Mouse (Mus musculus): ENCODE data around the gene Dnajc6. TPM values are rescaled to one million over a fixed set of nuclear protein-coding genes. Genes with fewer than 3 reads are reported as not detected.

Dnajc6 gene
- 1.7 and 2.0 TPM in 2 replicates for polyA plus RNA-seq (2015; fragmentation: Nextera tagmentation; extraction: Ambion mirVana)

- 0 out of 2 replicates have a peak within 1 kb of the TSS, but pooled peaks have one; percentile 19 for H3K9ac ChIP-seq
- no peak within 1 kb of the TSS for H3K27ac ChIP-seq
- 0 out of 2 replicates have a peak, but pooled peaks cover 11% of the 10 kb centered on the region for H3K4me1 ChIP-seq
- no peaks in the 10 kb centered on the region for H3K9me3 ChIP-seq
- peak within 1 kb of the TSS; percentile 51 for H3K4me3 ChIP-seq (replicated peaks)
- H3K36me3 ChIP-seq = no peaks in the 10 kb centered on the region
- peak within 1 kb of the TSS; percentile 95 for H3K4me2 ChIP-seq
- H3K27me3 ChIP-seq (replicated peaks) = peaks cover 25% of the 10 kb centered on the region
- 2% methylated on average over 52 of the region's 57 CpGs for WGBS
- ATAC-seq (ENCODE audit: insufficient read depth, low FRiP score, low read depth) = 0 out of 2 replicates have a peak, but pooled peaks have one; percentile 35
These were observed at the start of gene Dnajc6 for GRCm38 (mm10) chr4:101496534-101497237. Gene Dnajc6 (plus strand): TSS chr4:101496648.

- Histone ChIP-seq H3K9ac (no peak overlapping the region), H3K36me3 (no peaks in the 10 kb centered on the region), H3K4me1 (no peaks in the 10 kb centered on the region), H3K27ac (no peak overlapping the region), H3K27me3 (replicated peaks) (no peaks in the 10 kb centered on the region), H3K4me3 (replicated peaks) (no peak overlapping the region), H3K4me2 (no peak overlapping the region), H3K9me3 (no peaks in the 10 kb centered on the region)
- 70% methylated on average over 8 of the region's 8 CpGs for WGBS
- no peak for ATAC-seq (ENCODE audit: insufficient read depth, low FRiP score, low read depth)
These were observed 47.7 kb upstream of the Dnajc6 start for GRCm38 (mm10) chr4:101448701-101449100.

- H3K9ac ChIP-seq = no peak overlapping the region
- WGBS = 58% methylated on average over 7 of the region's 7 CpGs
- no peaks in the 10 kb centered on the region for H3K36me3 ChIP-seq
- H3K4me2 ChIP-seq = no peak overlapping the region
- no peak for ATAC-seq (ENCODE audit: insufficient read depth, low FRiP score, low read depth)
- no peak overlapping the region for H3K27ac ChIP-seq
- no peak overlapping the region for H3K4me3 ChIP-seq (replicated peaks)
- H3K9me3 ChIP-seq = no peaks in the 10 kb centered on the region
- H3K4me1 ChIP-seq = no peaks in the 10 kb centered on the region
- no peaks in the 10 kb centered on the region for H3K27me3 ChIP-seq (replicated peaks)
These were observed 47.1 kb upstream of the Dnajc6 start for GRCm38 (mm10) chr4:101449344-101449743.

- no peak for ATAC-seq (ENCODE audit: insufficient read depth, low FRiP score, low read depth)
- H3K9me3 ChIP-seq = no peaks in the 10 kb centered on the region
- H3K4me1 ChIP-seq = no peaks in the 10 kb centered on the region
- H3K27me3 ChIP-seq (replicated peaks) = no peaks in the 10 kb centered on the region
- H3K4me2 ChIP-seq = 0 out of 2 replicates have a peak overlapping the region, but pooled peaks have one; percentile 19
- H3K4me3 ChIP-seq (replicated peaks) = no peak overlapping the region
- 67% methylated on average over 20 of the region's 20 CpGs for WGBS
- no peaks in the 10 kb centered on the region for H3K36me3 ChIP-seq
- H3K27ac ChIP-seq = no peak overlapping the region
- H3K9ac ChIP-seq = no peak overlapping the region
These were observed 46.2 kb upstream of the Dnajc6 start for GRCm38 (mm10) chr4:101450150-101450780.

DNA sequence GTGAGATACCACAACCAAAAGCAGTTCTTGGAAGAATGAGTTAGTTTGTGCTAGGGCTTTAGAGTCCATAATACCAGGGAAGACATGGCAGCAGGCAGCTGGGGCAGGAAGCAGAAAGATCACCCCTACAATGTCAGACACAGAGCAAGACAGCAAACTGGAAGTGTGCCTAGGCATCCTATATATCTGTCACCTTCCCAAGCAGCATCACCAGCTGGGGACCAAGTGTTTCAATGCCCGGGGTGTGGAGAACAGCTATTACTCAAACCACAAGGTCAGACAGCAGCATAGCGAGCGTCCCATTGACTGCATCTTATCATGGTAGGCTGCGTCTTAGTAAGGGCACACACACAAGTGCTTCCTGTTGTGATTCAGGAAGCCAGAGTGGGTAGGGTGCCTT is 45.4 kb upstream of the Dnajc6 start:
- no peaks in the 10 kb centered on the region for H3K27me3 ChIP-seq (replicated peaks)
- no peak overlapping the region for H3K4me2 ChIP-seq
- H3K9ac ChIP-seq = no peak overlapping the region
- WGBS = 88% methylated on average over 4 of the region's 4 CpGs
- no peaks in the 10 kb centered on the region for H3K4me1 ChIP-seq
- ATAC-seq (ENCODE audit: insufficient read depth, low FRiP score, low read depth) = no peak
- H3K27ac ChIP-seq = no peak overlapping the region
- no peaks in the 10 kb centered on the region for H3K9me3 ChIP-seq
- no peak overlapping the region for H3K4me3 ChIP-seq (replicated peaks)
- no peaks in the 10 kb centered on the region for H3K36me3 ChIP-seq

DNA sequence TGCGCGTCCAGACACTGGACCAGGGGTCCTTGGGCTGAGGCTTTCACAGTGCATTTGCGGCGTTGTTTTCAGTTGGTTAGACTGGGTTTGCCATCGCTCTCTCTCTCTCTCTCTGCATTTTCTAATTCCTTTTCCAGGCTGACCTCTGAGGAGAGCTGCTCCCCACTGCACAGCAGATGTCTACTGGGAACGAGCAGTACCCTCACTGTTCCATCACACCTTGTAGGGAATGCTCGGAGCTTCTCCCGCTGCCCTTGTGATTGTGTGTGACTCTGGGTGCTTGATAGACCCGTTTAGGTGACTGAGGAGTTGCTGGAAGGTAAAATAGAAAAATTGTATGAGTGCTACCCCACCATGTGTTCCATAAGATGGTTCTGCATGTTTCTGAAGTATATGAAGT is 43.6 kb upstream of the Dnajc6 start:
- H3K9ac ChIP-seq = no peak overlapping the region
- no peak for ATAC-seq (ENCODE audit: insufficient read depth, low FRiP score, low read depth)
- H3K4me1 ChIP-seq = no peaks in the 10 kb centered on the region
- H3K27me3 ChIP-seq (replicated peaks) = no peaks in the 10 kb centered on the region
- no peak overlapping the region for H3K4me3 ChIP-seq (replicated peaks)
- no peak overlapping the region for H3K27ac ChIP-seq
- 85% methylated on average over 9 of the region's 9 CpGs for WGBS
- H3K9me3 ChIP-seq = no peaks in the 10 kb centered on the region
- no peaks in the 10 kb centered on the region for H3K36me3 ChIP-seq
- no peak overlapping the region for H3K4me2 ChIP-seq

DNA sequence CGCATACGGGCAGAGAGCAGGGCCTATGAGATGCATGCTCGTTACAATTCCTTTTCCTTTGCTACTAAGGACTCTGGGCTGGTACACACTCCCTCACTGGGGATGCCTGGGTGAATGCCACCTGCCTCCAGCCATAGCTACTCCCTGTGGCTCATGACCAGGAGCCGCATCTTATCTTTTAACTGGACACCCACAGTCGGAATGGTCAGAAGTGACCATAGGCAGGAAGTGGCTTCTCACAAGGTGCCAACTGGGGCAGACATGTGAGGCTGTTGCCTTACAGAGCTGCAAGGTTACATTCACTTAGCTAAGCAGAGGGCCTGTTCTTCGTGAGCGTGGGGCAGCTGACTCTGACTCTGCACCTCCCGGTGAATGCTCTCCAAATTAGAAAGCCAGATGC is 39.3 kb upstream of the Dnajc6 start:
- Histone ChIP-seq H3K4me3 (replicated peaks) (no peak overlapping the region), H3K9ac (no peak overlapping the region), H3K4me1 (no peaks in the 10 kb centered on the region), H3K9me3 (no peaks in the 10 kb centered on the region), H3K36me3 (no peaks in the 10 kb centered on the region), H3K27me3 (replicated peaks) (no peaks in the 10 kb centered on the region), H3K27ac (no peak overlapping the region), H3K4me2 (no peak overlapping the region)
- no peak for ATAC-seq (ENCODE audit: insufficient read depth, low FRiP score, low read depth)
- WGBS = 87% methylated on average over 8 of the region's 8 CpGs

GRCm38 (mm10) chr4:101458341-101458740 is 38.1 kb upstream of the Dnajc6 start:
- 52% methylated on average over 2 of the region's 2 CpGs for WGBS
- H3K4me1 ChIP-seq = no peaks in the 10 kb centered on the region
- peak; percentile 39; the same call in 1 of the 2 replicates for ATAC-seq (ENCODE audit: insufficient read depth, low FRiP score, low read depth)

GRCm38 (mm10) chr4:101459358-101459757 is 37.1 kb upstream of the Dnajc6 start:
- no peaks in the 10 kb centered on the region for H3K36me3 ChIP-seq
- H3K27ac ChIP-seq = no peak overlapping the region
- no peaks in the 10 kb centered on the region for H3K27me3 ChIP-seq (replicated peaks)
- no peaks in the 10 kb centered on the region for H3K9me3 ChIP-seq
- no peaks in the 10 kb centered on the region for H3K4me1 ChIP-seq
- H3K4me2 ChIP-seq = no peak overlapping the region
- H3K9ac ChIP-seq = no peak overlapping the region
- WGBS = 88% methylated on average over 4 of the region's 4 CpGs
- H3K4me3 ChIP-seq (replicated peaks) = no peak overlapping the region
- no peak for ATAC-seq (ENCODE audit: insufficient read depth, low FRiP score, low read depth)

More at GRCm38 (mm10) chr4:101458341-101458740, 38.1 kb upstream of the Dnajc6 start:
- no peaks in the 10 kb centered on the region for H3K36me3 ChIP-seq
- H3K9me3 ChIP-seq = no peaks in the 10 kb centered on the region
- no peaks in the 10 kb centered on the region for H3K27me3 ChIP-seq (replicated peaks)
- no peak overlapping the region for H3K4me2 ChIP-seq
- no peak overlapping the region for H3K9ac ChIP-seq
- no peak overlapping the region for H3K27ac ChIP-seq
- no peak overlapping the region for H3K4me3 ChIP-seq (replicated peaks)

- H3K27ac ChIP-seq = no peak overlapping the region
- no peaks in the 10 kb centered on the region for H3K27me3 ChIP-seq (replicated peaks)
- 74% methylated on average over 1 of the region's 1 CpGs for WGBS
- no peak for ATAC-seq (ENCODE audit: insufficient read depth, low FRiP score, low read depth)
- no peaks in the 10 kb centered on the region for H3K9me3 ChIP-seq
- no peak overlapping the region for H3K4me3 ChIP-seq (replicated peaks)
- no peak overlapping the region for H3K4me2 ChIP-seq
- H3K4me1 ChIP-seq = no peaks in the 10 kb centered on the region
- no peak overlapping the region for H3K9ac ChIP-seq
- no peaks in the 10 kb centered on the region for H3K36me3 ChIP-seq
These were observed 36.3 kb upstream of the Dnajc6 start for GRCm38 (mm10) chr4:101460114-101460513.

DNA sequence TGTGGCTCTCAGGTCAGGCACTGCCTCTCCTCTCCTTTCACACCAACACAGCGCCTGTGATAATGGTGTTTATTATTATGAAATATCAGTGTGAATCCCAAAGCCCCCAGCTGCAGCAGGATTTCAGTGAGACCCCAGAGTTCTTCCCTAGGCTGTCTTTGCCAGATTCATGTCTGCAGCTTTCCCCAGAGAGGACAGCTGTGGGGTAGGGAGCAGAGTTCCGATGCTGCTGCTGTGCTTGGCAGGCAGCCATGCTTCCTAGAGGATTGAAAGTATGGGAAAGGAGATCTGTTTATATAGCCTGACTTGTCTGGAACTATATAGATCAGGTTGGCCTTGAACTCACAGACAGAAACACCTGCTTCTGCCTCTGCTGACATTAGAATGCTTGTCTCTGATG is 34.4 kb upstream of the Dnajc6 start:
- Histone ChIP-seq H3K9ac (no peak overlapping the region), H3K9me3 (no peaks in the 10 kb centered on the region), H3K4me1 (no peaks in the 10 kb centered on the region), H3K27me3 (replicated peaks) (no peaks in the 10 kb centered on the region), H3K36me3 (no peaks in the 10 kb centered on the region), H3K27ac (no peak overlapping the region), H3K4me3 (replicated peaks) (no peak overlapping the region), H3K4me2 (no peak overlapping the region)
- WGBS = 60% methylated on average over 2 of the region's 2 CpGs
- no peak for ATAC-seq (ENCODE audit: insufficient read depth, low FRiP score, low read depth)

- ATAC-seq (ENCODE audit: insufficient read depth, low FRiP score, low read depth) = no peak
- Histone ChIP-seq H3K4me1 (no peaks in the 10 kb centered on the region), H3K36me3 (no peaks in the 10 kb centered on the region), H3K27ac (no peak overlapping the region), H3K27me3 (replicated peaks) (no peaks in the 10 kb centered on the region), H3K4me3 (replicated peaks) (no peak overlapping the region), H3K4me2 (no peak overlapping the region), H3K9ac (no peak overlapping the region), H3K9me3 (no peaks in the 10 kb centered on the region)
- WGBS = 84% methylated on average over 3 of the region's 3 CpGs
These were observed 30.2 kb upstream of the Dnajc6 start for GRCm38 (mm10) chr4:101466264-101466663.

Data from stomach, embryonic 15.5 days (tissue).